Mouse (Mus musculus) small intestine, adult 2 months (tissue): Measurements from ENCODE around the gene Kcnk3. TPM values are rescaled to one million over a fixed set of nuclear protein-coding genes. Genes with fewer than 3 reads are reported as not detected.

ENCODE experiments used
- H3K27ac ChIP-seq: fragments of 200-500 bp; 2 replicates; pipeline ENCODE4 v1.5.1; 2012; ENCODE audit warnings: low read depth, low read length, control low read depth, inconsistent platforms; ENCODE audit not compliant: insufficient read depth
- H3K27me3 ChIP-seq: fragments of 200-500 bp; 2 replicates; pipeline ENCODE4 v1.6.1; 2012; ENCODE audit warnings: mild to moderate bottlenecking, moderate library complexity, low read length, inconsistent platforms; ENCODE audit not compliant: control insufficient read depth, insufficient read depth
- H3K36me3 ChIP-seq: fragments of 200-500 bp; 2 replicates; pipeline ENCODE4 v1.6.1; 2012; ENCODE audit warnings: mild to moderate bottlenecking, low read length, control low read depth, inconsistent platforms; ENCODE audit not compliant: control insufficient read depth, insufficient read depth
- H3K4me1 ChIP-seq: fragments of 200-500 bp; 2 replicates; pipeline ENCODE4 v1.6.1; 2012; ENCODE audit warnings: low read length, inconsistent platforms, mixed read lengths; ENCODE audit not compliant: control insufficient read depth, insufficient read depth, insufficient read length
- H3K4me3 ChIP-seq: fragments of 200-500 bp; 2 replicates; pipeline ENCODE4 v1.5.1; 2012; ENCODE audit warnings: low read depth, mild to moderate bottlenecking, control low read depth, inconsistent platforms, low read length, moderate library complexity
- CTCF ChIP-seq: fragments of 200-500 bp; IDR thresholded peaks from 2 replicates; pipeline ENCODE4 v1.5.1; 2012; ENCODE audit warnings: low read depth, mild to moderate bottlenecking, control low read depth, inconsistent platforms, low read length, moderate library complexity, mixed read lengths; ENCODE audit not compliant: insufficient replicate concordance, insufficient read length; ENCODE audit errors: extremely low read depth
- POLR2A ChIP-seq: fragments of 200-500 bp; IDR thresholded peaks from 2 replicates; pipeline ENCODE4 v1.6.1; 2012; ENCODE audit warnings: low read depth, mild to moderate bottlenecking, control low read depth, inconsistent platforms, low read length, moderate library complexity
- WGBS: fragments of 180-500 bp; shearing (Covaris S2); methylation state at CpG from one replicate; pipeline ENCODE4 v1.1.7; 2018; 5-methylcytosine and 5-hydroxymethylcytosine counted together
- polyA plus RNA-seq: library from polyadenylated mRNA; depleted of rRNA; stranded (reverse); fragments of >200 nt; gene quantifications from 2 replicates; pipeline ENCODE4 v1.2.3, GENCODE M21; 2012

Kcnk3 gene
- polyA plus RNA-seq, 1 experiment: 15.9 TPM

DNA sequence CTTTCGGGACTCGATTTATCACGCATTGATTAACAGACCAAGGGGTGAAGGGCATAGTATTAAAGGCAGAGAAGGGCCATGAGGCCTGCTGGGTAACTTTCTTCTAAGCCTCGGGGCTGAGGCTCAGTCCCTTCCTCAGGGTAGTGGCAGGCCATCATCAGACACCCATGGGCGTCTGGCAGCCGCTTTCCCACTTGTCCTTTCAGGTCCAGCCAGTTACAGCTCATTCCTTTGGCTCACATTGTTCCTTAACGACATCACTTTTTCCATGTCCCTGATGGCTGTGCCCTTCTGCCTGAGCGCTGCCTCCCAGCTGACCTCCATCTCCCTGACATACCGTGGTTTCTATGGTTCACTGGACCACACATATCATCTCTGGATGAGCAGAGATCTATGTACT is 10.7 kb upstream of the Kcnk3 start:
- 70% methylated on average over 9 of the region's 9 CpGs for WGBS
- TF ChIP-seq CTCF (no peak), POLR2A (no peak)

DNA sequence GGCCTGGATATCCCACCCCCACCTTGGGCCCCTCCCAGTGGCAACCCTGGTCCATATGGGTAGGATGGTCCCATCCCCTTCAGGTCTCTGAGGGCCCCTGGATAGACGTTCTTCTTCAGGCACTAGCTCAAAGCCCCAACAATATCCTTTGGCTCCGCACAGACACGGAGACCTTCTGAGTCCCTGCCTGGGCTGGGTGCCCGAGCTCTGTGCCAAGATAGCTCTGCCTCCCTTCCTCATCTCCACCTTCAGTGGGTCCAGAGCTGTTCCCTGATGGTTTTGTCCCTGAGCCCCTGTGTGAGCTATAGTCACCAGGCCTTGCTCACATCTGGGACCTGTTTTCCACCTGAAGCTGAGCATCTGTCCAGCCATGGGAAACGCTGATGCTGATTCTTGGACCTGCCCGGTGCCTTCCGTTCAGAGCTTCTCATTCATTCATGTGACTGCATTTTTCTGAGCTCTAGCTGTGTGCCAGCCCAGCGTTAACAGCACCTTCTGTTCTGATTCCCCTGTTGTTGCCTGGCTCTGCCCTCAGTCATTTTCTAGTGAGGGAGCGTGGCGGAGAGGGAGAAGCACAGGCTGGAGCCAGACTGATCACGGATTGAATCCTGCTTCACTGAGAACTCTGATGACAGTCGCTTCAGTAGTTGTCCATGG is 10.2 kb upstream of the Kcnk3 start:
- Histone ChIP-seq H3K36me3 (no peaks in the 10 kb centered on the region), H3K27ac (no peak overlapping the region), H3K27me3 (no peaks in the 10 kb centered on the region), H3K4me3 (no peak overlapping the region), H3K4me1 (no peaks in the 10 kb centered on the region)
- WGBS: 78% methylated on average over 12 of the region's 12 CpGs
- TF ChIP-seq CTCF: no peak
- TF ChIP-seq POLR2A: no peak

More for the DNA sequence above, 10.7 kb upstream of the Kcnk3 start:
- Histone ChIP-seq H3K27me3 (no peaks in the 10 kb centered on the region), H3K27ac (no peak overlapping the region), H3K4me3 (no peak overlapping the region), H3K4me1 (no peaks in the 10 kb centered on the region), H3K36me3 (no peaks in the 10 kb centered on the region)

DNA sequence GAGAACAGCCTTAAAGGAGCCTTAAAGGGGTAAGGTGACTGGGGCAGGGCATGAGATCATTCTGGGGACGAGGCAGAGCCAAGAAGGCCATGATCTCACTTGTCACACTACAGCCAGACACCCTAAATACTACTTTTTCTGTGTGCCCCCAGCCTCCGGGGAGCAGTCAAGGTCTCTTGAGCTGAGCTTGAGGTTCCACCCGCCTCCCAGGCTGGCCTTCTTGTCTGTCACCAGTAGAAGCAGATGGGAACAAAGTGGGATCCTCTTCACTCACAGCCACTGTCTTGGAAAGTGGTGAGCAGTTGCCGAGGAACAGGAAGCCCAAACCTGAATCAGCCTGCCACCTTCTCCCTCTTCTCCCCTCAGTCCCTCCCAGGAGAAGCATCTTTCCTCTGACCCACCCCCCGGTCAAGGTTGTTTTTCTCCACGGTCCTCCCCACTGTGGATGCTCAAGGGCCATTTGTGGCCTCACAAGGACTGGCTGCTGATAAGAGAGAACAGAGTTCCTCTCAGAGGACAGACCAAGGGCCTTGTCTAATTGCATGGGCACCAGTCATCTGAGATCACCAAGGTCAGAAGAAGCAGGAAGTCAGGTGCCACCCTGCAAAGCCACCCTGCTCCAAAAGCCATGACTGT is 9.4 kb upstream of the Kcnk3 start:
- Histone ChIP-seq H3K27me3 (no peaks in the 10 kb centered on the region), H3K4me1 (no peaks in the 10 kb centered on the region), H3K4me3 (no peak overlapping the region), H3K27ac (no peak overlapping the region), H3K36me3 (no peaks in the 10 kb centered on the region)
- 61% methylated on average over 6 of the region's 6 CpGs for WGBS
- no peak for TF ChIP-seq POLR2A
- TF ChIP-seq CTCF: no peak

DNA sequence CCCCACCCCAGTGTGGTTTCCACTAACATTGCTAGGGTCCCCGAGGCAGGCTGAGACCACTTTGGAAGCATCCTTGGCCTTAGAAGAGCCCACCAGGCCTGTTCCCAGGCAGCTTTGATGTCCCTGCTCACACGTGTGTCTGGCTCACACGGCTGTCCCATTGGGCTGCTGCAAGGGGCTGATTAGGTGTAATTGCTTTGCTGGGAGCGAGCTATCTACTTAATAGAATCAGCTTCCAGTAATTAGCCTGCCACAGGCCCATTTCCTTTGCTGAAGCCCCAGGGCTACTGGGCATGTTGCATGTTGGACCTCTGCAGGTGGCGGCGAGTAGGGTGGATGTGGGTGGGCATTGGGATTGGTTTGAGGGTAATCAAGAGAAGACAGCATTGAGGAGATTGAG is 7.2 kb upstream of the Kcnk3 start:
- Histone ChIP-seq H3K4me1 (no peaks in the 10 kb centered on the region), H3K4me3 (no peak overlapping the region), H3K36me3 (no peaks in the 10 kb centered on the region), H3K27ac (no peak overlapping the region), H3K27me3 (no peaks in the 10 kb centered on the region; the same call in 1 of the 2 replicates)
- TF ChIP-seq CTCF: no peak
- no peak for TF ChIP-seq POLR2A
- WGBS: 65% methylated on average over 6 of the region's 6 CpGs

DNA sequence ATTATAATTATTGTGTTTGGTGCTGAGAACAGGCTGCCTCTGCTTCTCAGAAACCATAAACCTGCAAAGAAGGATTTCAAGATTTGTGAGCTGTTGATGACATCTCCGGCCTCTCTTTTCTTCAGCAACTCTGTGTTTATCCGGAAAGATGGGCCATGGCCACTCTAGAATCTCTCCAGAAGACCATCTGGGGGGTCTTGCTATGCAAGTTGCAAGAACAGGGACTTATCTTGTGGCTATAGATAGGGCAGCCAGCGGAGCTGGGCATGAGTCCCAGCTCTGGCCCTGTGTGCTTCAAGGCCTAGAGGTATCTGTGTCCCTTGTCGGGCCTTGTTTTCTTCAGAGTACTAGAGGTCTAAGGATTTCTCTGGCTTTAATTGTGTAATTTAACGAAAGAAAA is 6.0 kb upstream of the Kcnk3 start:
- TF ChIP-seq CTCF (no peak), POLR2A (no peak)
- H3K27ac ChIP-seq: no peak overlapping the region
- H3K4me1 ChIP-seq: no peaks in the 10 kb centered on the region
- H3K36me3 ChIP-seq: no peaks in the 10 kb centered on the region
- no peak overlapping the region for H3K4me3 ChIP-seq
- no peaks in the 10 kb centered on the region; the same call in 1 of the 2 replicates for H3K27me3 ChIP-seq
- 73% methylated on average over 5 of the region's 5 CpGs for WGBS

DNA sequence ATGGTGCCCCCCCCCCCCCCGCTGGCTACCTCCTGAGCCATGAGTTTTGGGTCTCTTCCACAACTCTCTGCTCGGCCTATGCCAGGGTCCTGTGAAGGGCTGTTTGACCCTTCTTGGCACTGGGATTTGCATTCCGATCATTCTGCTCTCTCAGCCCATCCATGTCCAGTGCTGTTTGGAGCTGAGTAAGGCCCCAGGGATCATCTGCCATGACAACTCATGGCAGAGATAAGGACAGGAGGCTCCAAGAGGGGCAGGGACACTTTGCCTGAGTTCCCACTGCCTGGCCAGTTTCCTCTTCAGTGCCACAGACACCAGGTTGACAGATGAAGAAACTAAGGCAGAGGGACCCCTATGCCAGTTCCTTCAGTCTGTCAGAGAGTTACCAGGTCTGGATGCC is 1.4 kb upstream of the Kcnk3 start:
- Histone ChIP-seq H3K36me3 (no peaks in the 10 kb centered on the region), H3K4me1 (peaks cover 5% of the 10 kb centered on the region), H3K27ac (no peak overlapping the region), H3K4me3 (no peak overlapping the region), H3K27me3 (peaks cover 13% of the 10 kb centered on the region)
- WGBS: 65% methylated on average over 3 of the region's 3 CpGs
- TF ChIP-seq POLR2A: no peak
- TF ChIP-seq CTCF: no peak

DNA sequence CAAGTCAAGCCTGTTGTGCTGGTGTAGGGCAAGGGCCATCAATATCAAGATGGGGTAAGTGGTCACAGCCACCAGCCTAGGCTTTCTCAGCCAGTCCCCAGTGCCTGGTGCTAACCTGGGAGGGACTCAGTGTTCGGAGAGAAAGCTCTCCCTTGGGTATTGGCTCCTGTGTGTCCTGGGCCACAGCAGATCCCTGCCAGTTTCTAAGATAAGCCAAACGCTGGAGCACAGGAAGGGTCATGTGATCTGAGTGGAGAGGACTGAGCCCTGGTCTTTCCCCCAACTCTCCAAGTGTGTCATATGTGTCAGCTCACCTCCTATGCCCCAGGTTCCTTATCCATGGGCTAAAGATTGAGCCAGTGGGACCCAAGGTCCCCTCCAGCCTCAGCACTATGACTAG is 869 bp upstream of the Kcnk3 start:
- 30% methylated on average over 2 of the region's 2 CpGs for WGBS
- TF ChIP-seq CTCF: no peak
- peaks cover 13% of the 10 kb centered on the region for H3K27me3 ChIP-seq
- H3K4me3 ChIP-seq: no peak overlapping the region
- no peak overlapping the region for H3K27ac ChIP-seq
- H3K36me3 ChIP-seq: no peaks in the 10 kb centered on the region
- H3K4me1 ChIP-seq: peaks cover 5% of the 10 kb centered on the region
